Mouse (Mus musculus): ENCODE data around the gene Clk1. TPM values are rescaled to one million over a fixed set of nuclear protein-coding genes. Genes with fewer than 3 reads are reported as not detected.
"Not testable (repeated sequence)": the region's sequence is repeated elsewhere in the genome, so short reads cannot be mapped to it uniquely, and the experiment has no call there.

Gene Clk1
- total RNA-seq, 2 experiments from 2014 or later = 134 to 201 TPM

DNA sequence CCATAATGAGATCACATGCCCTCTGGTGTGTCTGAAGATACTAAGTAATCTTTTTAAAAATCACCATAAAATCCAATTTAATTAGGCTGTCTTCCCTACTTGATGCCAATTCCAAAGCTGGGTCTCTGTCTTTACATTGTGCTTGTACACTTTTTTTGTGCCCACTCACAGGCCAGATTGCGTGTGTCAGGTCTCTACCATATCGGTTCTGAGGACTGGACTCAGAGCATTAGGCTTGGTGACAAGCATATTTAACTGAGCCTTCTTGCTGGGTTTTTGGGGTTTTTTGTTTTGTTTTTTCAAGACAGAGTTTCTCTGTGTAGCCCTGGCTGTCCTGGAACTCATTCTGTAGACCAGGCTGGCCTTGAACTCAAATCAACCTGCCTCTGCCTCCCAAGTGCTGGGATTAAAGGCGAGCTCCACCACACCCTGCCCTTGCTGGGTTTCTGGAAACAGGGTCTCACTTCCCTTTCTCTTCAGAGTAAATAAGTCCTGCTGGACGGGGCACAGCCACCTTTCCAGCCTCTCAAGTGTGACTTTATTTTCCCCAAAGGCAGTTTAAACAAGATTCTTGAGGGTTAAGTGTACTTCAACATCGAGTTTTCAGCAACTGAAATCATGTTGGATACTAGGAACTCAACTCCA lies 14.2 kb downstream of the Clk1 start:
- DNase-seq (ENCODE audit: low spot score in 2 of 2) = no peak

DNA sequence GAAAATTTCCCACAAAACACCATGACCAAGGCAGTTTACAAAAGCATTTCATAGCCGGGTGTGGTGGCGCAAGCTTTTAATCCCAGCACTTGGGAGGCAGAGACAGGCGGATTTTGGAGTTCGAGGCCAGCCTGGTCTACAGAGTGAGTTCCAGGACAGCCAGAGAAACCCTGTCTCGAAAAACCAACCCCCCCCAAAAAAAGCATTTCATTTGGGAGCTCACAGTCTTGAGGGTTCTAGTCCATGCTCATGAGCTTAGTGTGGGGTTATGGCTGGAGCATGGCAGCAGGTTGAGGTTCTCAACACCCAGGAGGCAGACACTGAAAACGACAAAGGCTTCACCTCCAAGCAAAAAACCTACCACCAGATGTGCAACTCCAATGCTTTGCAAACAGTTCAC lies 15.7 kb downstream of the Clk1 start:
- DNase-seq (ENCODE audit: low spot score in 2 of 2) = no peak

DNA sequence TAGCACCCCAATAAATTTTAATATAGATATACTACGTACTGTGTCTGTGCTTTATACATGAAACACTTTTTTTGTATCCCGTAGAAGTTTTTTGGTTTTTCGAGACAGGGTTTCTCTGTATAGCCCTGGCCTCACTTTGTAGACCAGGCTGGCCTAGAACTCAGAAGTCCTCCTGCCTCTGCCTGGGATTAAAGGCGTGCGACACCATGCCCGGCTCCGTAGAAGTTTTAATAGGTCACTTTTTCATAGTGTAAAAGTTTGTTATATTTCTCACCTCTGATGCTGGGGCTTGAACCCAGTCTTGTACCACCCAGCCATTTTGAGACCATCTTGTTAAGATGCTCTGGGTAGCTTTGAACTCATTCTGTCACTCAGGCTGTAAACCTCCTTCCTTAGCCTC lies 16.5 kb downstream of the Clk1 start:
- no peak for DNase-seq (ENCODE audit: low spot score in 2 of 2)

DNA sequence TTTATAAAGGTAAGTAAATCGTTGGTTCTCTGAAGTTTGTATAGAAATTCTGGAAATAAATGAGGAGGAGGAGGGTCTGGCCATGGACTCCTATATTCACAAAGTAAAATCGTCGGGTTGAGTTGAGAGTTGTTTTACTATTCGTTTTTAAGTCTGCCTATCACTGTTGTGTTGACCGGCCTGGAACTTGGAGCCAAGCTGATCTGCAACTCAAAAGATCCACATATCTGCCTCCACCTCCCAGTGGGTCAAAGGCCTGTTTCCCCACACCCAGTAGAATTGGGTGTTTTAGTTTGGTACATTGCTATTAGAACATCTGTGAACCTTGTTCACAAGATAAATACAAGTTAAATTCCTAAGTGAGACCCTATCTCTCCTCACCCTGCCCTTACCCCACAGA lies 20.1 kb downstream of the Clk1 start:
- no peak for DNase-seq (ENCODE audit: low spot score in 2 of 2)

DNA sequence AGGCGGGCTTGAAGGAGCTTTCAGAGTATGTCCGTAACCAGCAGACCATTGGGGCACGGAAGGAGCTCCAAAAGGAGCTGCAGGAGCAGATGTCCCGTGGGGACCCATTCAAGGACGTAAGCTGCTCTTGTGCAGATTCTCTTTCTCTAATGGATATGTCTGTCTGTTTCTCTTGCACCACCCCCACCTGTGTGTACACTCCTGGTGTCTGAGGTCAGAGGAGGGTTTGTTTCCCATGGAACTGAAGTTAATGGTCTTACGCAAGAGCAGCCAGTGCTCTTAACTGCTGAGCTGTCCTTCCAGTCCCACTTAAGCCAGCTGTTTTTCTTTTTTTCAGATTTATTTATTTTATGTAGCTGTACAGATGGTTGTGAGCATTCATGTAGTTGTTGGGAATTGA lies 22.5 kb downstream of the Clk1 start:
- DNase-seq (ENCODE audit: low spot score in 2 of 2) = no peak

DNA sequence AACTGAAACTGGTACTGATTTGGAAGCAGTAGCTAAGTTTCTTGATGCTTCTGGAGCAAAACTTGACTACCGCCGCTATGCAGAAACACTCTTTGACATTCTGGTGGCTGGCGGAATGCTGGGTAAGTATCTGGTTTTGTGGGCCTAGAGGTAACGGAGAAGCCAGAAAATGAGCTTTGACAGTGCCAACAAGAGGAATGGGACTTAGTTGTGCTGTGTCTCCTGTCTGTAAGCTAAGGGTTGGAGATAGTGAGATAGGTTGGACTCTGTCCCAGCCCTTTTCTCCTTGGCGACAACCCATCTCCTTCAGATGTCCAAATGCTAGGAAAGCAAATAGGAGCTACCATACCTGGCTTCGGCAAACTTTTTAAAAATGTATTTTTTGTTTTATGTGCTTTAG lies 26.1 kb downstream of the Clk1 start:
- DNase-seq (ENCODE audit: low spot score in 2 of 2) = no peak

DNA sequence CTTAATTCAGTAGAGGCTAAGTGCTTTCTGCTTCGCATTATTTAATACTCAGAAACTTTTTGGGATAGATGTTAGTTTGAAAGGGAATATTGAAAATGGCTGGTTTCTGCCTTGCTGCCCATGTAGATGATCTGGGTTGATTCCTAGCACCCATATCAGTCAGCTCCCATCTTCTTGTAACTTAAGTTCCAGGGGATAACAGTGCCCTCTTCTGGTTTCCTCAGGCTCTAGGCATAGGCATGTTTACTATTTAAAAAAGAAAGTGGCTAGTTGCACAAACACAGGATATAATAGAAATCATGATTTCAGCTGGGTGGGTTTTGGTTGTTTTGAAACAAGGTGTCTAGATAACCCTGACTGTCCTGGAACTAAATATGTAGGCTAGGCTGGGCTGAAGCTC lies 27.7 kb downstream of the Clk1 start:
- no peak for DNase-seq (ENCODE audit: low spot score in 2 of 2)

DNA sequence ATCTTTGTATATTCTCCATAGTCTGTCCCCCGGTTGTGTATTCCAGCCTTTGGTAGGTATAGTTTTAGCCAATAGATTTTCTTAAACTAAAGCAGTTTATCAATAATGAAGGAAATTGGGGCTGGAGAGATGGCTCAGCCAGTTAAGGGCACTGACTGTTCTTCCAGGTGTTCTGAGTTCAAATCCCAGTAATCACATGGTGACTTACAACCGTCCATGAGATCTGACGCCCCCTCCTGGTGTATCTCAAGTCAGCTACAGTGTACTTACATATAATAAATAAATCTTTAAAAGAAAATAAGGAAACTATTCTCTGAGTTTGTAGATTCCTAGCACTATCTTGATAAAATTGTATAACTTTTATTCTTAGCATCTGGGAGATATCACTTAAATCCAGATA lies 28.5 kb downstream of the Clk1 start:
- no peak for DNase-seq (ENCODE audit: low spot score in 2 of 2)

DNA sequence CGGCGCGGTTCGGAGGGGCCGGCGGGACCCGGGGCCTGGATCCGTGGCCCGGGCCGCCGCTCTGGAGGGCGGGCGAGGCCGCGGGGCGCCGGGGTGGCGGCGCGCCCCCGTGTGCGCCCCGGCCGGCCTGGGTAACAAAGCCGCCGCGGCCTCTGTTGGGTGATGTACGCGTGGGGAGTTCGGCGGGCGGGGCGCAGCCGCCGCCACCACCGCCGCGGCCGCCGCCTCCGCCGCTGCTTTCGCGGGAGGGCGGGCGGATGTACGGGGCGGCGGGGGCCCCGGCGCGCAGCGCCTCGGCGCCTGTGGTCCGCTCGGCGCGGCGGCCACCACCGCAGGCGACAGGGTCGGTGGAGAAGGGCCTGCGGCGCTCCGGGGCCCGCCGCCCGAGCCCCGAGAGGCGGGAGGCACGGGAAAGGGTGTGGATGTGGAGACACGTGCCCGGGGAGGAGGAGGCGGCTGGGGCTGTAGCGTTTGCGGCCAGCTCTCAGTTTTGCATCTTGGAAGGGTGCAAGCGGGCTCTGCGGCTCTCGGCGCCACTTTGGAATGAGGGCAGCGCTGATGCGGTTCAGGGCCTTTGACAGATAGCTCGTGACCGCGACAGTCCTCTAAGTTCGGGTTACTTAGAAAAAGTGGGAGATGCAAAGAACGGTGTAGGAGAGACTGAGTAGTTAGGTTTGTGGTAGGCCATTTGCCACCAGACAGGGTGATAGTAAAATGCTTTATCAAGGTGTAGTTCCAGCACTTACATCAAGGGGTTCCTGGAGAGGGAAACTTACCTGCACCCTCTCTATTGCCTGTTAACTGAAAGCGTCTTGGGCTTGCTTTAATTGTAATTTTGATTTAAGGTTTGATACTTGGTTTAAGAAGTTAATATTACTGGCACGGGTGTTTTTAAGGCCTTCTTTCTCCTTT lies 30.3 kb downstream of the Clk1 start:
- DNase-seq (ENCODE audit: low spot score in 2 of 2) = peak; percentile 42 to 49

DNA sequence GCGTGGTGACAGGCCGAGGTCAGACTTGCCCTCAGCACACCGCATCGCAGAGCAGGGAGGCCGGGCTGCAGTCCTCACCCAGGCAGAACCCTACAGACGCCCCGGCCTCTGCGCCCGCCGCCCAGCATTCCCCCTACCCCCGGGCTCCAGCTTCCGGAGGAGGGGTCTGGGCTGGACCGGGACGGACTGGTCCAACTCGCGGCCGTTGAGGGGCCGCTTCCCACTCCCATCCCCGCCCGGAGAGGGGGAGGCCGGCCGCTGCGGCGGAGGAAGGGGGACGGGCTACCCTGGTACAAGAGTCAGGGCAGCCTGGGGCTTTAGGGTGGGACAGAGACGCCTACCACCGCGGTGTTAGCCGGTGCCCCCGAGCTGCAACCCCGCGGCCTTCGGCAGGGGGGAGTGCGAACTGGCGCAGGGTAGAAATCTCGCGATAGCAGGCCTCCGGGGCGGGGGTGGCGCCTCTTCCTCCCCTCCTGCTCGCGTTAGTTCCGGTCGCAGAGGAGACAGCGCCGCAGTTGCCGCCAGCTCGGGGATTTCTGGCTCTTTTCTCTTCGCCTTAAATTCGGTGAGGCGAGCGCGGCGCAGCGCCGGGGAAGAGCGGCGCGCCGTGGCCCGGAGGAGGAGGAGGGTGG lies 31.1 kb downstream of the Clk1 start, which contains the start of gene Bzw1:
Gene Bzw1, plus strand, starts transcription at position 247 of the 632 bp plus-strand sequence.
- peak; percentile 93 to 94 for DNase-seq (ENCODE audit: low spot score in 2 of 2)

DNA sequence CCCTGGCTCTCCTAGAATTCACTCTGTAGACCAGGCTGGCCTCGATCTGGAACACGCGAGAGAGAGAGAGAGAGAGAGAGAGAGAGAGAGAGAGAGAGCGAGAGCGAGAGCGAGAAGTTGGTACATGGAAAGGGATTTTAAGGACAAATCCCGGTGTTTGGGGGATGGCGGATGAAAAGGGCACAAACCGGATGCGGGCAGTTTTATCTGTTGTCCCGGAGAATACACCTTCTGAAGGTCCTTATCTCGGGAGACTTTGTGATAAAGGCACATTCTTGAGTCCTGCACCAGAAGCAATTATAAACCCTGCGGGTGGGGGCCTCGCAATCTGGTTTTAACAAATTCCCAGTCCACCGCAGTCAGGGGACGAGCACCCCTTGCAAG lies 31.6 kb downstream of the Clk1 start:
- no peak for DNase-seq (ENCODE audit: low spot score in 2 of 2)

DNA sequence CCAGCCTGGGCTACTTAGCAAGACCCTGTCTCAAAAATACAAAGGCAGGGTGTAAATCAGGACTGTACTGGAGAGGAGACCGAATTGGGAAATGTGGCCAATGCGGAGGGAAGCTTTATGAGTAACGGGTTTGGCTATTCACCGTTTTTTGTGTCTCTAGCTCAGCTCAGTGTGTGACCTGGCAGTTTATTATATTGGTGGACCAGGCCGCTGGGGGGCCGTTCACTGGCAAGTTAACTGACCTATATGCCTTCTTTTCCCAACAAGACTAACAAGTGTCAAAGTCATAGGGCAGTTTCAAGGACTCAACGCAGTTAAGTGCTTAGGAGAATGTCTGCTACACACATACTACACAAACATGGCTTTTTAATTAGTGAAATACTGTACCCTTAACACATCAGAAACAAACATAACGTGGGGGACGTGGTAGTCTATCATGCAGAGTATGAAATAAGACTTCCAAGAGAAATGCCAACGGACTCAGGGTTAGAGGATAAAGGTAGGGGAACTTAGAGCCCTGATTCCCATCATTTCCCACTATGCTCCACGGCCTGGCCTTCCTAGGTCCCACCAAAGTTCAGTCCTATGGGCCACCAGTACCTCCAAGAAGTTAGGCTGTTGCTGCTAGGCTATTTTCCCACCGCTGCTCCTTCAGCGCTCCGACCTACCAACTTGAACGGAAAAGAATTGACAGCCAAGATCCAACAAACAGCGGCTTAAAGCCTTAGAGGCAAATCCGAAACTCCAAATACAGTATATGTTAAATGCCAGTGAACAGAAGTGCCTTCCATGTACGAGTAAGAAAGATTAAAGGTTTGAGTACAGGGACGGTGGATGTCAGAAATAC lies 32.2 kb downstream of the Clk1 start:
- DNase-seq (ENCODE audit: low spot score in 2 of 2) = no peak

DNA sequence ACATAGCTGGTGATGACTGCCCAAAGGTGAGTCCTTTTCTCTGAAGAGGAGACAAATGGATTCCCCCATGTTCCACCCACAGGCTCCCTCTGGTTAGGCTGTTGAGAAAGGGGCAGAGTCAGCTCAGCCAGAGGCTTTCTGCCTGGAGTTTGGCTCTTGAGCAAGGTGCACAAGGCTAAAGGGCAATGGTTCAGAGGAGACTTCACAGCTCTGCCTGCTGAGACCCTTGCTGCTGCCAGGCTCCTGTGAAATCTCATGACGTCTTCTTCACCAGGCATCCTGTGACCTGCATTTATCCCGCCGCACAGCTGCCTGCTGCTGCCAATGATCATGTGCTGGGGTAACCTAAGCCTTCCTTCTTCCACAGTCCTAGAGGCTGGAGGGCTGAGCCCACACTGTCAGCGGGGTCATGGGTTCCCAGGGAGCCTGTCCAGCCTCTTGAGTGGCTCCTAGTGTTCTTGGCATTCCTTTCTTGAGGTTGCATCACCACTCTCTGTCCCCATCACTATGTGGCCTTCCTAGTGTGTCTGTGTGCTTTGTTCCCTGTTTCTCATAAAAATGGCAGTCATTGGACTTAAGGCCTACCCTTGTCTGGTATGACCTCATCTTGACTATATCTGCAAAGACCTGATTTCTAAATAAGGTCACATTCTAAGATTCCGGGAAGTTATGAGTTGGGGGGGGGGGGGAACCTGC lies 41.1 kb downstream of the Clk1 start:
- no peak for DNase-seq (ENCODE audit: low spot score in 2 of 2)

DNA sequence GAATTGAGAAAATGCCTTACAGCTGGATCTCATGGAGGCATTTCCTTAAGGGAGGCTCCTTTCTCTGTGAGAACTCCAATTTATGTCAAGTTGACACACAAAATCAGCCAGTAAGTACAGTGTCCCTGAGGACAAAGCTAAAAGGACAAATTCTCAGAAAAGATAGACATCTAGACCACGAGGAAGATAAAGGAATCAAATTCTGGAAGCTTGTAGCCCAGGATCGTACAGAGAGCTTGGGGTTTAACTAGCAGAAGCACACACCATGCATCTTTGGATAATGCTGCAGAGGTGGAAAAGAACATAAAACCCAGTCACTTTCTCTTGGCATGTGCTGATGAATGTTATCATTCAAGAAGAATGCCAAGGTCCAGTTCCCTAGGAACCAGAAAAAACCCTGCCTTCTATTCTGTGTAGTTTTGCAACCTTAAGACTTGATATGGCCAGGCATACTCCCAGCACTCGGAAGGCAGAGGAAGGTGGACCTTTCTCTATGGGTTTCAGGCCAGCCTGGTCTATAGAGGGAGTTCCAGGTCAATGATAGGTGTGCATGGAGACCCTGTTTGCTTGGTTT lies 48.2 kb downstream of the Clk1 start:
- no peak for DNase-seq (ENCODE audit: low spot score in 2 of 2)

DNA sequence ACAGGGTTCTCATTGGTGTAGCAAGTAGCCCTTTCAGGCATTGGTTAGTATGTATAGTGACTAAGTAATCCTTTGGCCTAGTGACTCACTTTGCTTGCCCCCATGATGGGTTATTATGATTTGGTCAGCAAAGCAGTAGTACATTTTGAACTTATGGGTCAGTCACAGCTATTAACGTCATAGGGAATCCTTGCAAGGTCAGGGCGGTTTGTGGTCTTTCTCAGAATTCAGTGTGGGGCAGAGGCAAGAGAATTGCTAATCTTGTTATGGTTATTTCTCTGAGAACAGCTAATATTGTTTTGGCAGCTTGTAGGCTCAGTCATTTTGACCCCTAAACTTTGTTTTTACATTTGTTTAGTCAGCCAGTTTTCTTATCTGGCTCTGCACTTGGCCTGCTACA lies 49.6 kb downstream of the Clk1 start:
- DNase-seq (ENCODE audit: low spot score in 2 of 2) = not testable (repeated sequence)

DNA sequence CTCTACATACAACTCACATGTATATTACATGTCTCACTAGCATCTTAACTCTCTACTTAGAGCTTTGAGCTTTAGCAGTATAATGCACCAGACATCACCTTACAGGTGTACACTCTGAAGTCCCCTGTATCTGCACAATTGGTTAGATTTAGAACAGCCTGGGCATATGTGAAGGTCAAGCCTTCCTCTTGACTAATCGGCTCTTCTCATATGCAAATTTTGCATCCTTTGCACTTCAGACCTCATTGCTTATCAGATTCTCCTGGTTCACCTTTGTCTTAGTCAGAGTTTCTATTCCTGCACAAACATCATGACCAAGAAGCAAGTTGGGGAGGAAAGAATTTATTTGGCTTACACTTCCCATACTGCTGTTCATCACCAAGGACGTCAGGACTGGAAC lies 54.1 kb downstream of the Clk1 start:
- no peak for DNase-seq (ENCODE audit: low spot score in 2 of 2)

DNA sequence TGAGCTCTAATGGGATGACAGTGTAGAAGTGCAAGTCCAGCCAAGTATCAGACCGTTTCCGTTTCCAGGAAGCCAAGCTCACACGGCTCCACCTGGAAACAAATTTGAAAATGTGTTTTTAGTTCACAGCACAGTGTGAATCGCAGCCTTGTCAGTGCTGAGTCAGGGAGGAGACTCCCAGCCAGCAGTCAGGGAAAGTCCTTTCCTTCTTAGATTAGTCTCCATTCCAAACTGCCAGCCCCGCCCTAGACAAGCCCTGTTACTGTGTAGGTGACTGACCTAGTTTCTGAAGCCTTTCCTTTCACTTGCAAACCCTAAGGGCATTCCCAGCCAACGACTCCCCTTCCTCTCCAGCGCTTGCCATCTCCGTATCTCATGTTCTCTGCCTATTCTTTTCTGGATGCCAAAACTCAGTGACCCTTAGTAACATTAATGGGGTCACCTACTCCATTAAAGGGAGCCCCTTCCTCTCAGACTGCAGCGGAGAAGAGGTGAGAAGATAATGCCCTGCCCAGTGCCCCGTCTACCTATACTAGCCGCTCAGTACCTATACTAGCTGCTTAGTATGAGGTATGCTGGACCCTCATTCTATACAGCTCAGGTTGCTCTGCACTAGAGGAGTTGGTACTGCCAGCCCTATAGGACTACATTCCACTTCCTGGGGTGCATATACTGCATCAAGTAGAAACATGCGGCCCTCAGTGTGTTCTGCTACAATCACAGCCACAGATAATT lies 57.0 kb downstream of the Clk1 start:
- no peak for DNase-seq (ENCODE audit: low spot score in 2 of 2)

DNA sequence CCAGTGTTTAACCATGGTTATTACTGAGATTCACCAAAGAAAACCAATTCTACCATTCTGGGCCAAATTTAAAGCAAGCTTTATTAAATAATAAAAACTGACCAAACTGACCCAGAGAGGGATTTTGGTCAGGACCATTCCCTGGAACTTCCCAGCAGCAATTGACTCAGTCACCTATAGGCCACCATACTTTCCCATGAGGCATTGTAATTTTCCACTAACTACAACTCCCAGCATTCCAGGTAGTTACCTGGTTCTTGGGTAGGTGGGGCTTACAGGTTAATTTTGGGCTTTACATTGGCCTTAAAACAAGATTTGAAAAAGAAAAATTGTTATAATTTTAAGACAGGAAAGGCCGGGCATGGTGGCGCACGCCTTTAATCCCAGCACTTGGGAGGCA lies 58.0 kb downstream of the Clk1 start:
- no peak for DNase-seq (ENCODE audit: low spot score in 2 of 2)

DNA sequence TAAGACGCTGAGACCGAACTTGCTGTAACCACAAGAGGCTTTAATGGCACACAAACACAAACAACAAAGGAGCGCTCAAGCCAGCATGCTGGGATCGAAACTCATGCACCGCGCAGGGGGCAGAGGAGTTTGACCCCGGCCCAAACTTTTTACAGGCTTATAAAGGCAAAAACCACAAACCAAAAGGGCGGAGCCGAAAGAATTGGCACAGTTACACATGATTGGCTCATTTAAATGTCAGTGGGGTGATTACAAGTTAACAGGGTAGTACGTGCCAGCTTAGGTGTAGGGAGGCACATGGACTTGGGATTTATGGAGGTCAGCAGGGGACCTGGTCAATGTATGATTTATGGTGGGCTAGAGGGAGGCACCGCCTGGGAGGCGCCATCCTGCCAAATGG lies 59.3 kb downstream of the Clk1 start:
- no peak for DNase-seq (ENCODE audit: low spot score in 2 of 2)

DNA sequence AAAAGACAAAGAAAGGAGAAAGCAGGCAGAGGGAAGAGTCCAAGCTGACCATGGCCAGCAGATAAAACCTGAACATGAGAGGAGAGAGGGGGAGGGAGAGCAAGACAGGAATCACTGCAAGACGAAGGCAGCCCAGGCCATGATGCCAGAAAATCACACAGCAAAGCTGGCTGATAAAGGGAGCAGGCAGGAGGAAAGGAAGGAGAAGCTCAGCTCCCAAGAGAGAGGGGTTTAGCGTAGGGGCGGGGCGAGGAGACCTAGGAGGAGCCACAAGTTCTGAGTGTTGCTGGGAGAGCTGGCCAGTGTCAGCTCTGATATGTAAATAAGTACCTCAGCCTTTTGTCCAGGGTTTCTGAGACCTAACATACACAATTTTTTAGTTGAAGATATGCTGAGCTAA lies 61.6 kb downstream of the Clk1 start:
- DNase-seq (ENCODE audit: low spot score in 2 of 2) = no peak

Data from adrenal gland, adult 18-20 months (tissue).